Mouse (Mus musculus): ENCODE data around the gene Sox2.

DNA sequence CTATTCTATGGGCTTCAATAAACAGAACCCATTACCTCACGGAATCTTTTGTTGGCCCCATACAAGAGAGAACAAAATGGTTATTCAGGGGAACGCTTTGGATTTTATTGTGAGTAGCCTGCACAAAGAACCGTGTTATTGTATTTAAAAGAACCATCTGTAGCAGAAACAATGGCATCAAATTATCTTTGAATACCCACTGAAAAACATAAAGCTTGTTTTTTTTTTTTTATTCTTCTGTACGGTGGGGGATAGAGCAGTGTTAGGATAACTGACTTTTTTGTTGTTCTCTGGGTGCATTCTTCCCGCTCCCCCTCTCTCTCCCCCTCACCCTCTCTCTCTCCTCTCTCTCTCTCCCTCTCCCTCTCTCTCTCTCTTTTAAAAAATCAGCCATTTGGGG lies 12.3 kb upstream of the Sox2 start:
- no peak for TF ChIP-seq POLR2A (IDR thresholded peaks at IDR 0.05; ENCODE audit: borderline replicate concordance, low read depth, low read length)
- TF ChIP-seq CTCF (IDR thresholded peaks at IDR 0.05; ENCODE audit: low read depth, low read length) = no peak

All from bone marrow macrophage, adult 2 months (primary cell).